Mouse (Mus musculus) erythroblast, embryonic 14.5 days (primary cell): ENCODE measurements around the gene Tmem200a. TPM values are rescaled to one million over a fixed set of nuclear protein-coding genes. Genes with fewer than 3 reads are reported as not detected.
"Not testable (repeated sequence)": the region's sequence is repeated elsewhere in the genome, so short reads cannot be mapped to it uniquely, and the experiment has no call there.

ENCODE experiments used
- H3K27me3 ChIP-seq: 2 replicates; pipeline ENCODE4 v1.6.1; 2012; ENCODE audit warnings: inconsistent platforms; ENCODE audit not compliant: control insufficient read depth
- H3K36me3 ChIP-seq: 2 replicates; pipeline ENCODE4 v1.6.1; 2012; ENCODE audit warnings: mild to moderate bottlenecking, inconsistent platforms; ENCODE audit not compliant: control insufficient read depth
- H3K4me1 ChIP-seq: 2 replicates; pipeline ENCODE4 v1.6.1; 2012; ENCODE audit warnings: inconsistent platforms; ENCODE audit not compliant: control insufficient read depth
- H3K4me3 ChIP-seq: replicated peaks from 2 replicates; pipeline ENCODE3; 2012; ENCODE audit warnings: moderate library complexity, mild to moderate bottlenecking, inconsistent platforms
- H3K9me3 ChIP-seq: 2 replicates; pipeline ENCODE4 v1.6.1; 2012; ENCODE audit warnings: low read length, inconsistent platforms, mixed read lengths; ENCODE audit not compliant: control insufficient read depth
- GATA1 ChIP-seq: IDR thresholded peaks from 2 replicates; pipeline ENCODE4 v1.6.1; 2012; ENCODE audit warnings: low read length, inconsistent platforms, mixed read lengths
- TAL1 ChIP-seq: IDR thresholded peaks from 3 replicates; pipeline ENCODE4 v1.6.1; 2012; ENCODE audit warnings: low read length, inconsistent platforms, mixed read lengths
- polyA plus RNA-seq: library from polyadenylated mRNA; stranded (reverse); fragments of >175 nt; gene quantifications from 2 replicates; pipeline ENCODE4 v1.2.3, GENCODE M21; 2012

Tmem200a gene
- polyA plus RNA-seq, 1 experiment, result not detected

DNA sequence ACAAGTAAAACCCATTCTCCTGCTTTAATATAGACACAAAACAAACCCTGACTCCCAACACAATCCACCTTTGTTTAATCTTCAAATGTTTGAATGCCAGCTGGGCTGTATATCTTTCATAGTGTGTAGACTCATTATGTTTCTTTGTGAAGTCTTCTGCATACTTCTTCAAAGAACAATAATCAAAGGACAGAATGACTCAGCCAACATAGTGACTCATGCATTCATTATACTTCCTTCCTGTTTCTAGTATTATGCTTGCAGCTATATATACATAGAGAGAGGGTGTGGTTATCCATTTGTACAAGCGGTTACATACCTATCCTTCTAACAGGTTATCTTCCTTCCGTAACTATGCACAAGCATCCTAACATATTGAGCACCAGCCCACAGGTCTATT lies 160.7 kb downstream of the Tmem200a start:
- Histone ChIP-seq H3K4me3 (no peak overlapping the region), H3K27me3 (no peaks in the 10 kb centered on the region), H3K36me3 (no peaks in the 10 kb centered on the region), H3K9me3 (no peaks in the 10 kb centered on the region), H3K4me1 (no peaks in the 10 kb centered on the region)
- TF ChIP-seq GATA1 (no peak), TAL1 (no peak)

DNA sequence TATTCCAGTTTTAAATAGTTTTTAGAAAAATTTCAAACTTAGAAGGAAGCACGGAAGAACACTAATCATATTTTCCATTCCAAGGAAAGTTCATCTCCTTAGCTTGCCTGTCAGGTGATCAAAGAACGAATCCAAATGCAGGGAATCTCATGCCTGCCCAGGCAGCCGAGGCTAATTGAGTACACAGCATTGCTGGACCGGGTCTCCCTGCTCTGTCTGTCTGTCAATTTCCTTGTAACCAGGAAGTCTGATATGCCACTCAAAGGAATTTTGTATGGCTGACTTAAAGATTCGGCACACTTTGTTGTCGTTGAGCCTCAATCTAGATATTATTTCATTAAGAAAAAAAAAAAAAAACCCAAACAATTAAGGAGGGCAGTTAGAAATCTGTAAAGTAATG lies 168.6 kb downstream of the Tmem200a start:
- Histone ChIP-seq H3K27me3 (no peaks in the 10 kb centered on the region), H3K4me1 (no peaks in the 10 kb centered on the region), H3K4me3 (no peak overlapping the region), H3K9me3 (no peaks in the 10 kb centered on the region), H3K36me3 (no peaks in the 10 kb centered on the region)
- TF ChIP-seq TAL1 (no peak), GATA1 (no peak)

DNA sequence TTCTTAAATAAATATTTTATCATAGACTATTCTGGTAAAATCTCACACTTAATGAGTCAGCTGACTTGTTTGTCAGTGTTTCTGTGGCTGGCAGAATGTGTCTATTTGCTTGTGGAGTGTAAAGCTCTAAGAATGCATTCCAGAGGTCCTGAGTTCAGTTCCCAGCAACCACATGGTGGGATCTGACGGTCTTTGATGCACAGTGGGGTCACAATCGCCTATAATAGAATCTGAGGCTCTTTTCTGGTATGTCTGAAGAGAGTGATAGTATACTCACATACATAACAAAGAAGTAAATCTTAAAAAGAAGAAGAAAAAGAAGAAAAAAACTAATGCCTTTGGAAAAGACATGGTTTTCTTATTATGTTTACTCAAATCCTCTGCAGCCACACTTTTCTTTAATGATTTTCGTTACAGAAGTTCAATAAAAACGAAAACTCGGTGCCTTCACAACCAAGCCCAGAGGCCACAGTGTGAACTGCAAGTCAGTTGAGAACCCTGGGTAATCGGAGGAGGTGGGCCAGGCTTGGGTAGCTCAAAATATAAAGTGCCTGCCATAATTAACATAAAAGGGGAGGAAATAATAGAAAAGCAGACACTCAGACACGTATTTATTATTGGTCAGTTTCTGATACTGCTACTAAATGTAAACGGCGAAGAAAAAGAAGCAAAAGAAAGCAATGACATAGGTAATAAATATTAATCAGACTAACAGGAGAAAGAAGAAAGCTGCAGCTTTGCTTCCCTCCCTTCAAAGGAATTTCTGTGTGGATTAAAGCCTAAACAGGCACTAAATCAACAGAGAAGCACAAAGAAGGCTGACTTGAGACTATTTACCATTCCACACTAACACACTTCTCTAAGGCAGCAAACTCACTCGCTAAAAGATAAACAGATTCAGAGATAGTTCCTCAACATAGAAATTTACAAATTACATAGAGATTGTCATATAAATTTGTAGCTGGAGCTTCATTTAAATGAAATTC lies 170.5 kb downstream of the Tmem200a start:
- TF ChIP-seq GATA1 (no peak), TAL1 (no peak)

GRCm38 (mm10) chr10:25894126-25894525 lies 184.7 kb downstream of the Tmem200a start:
- H3K4me3 ChIP-seq, H3K9me3 ChIP-seq, H3K27me3 ChIP-seq: not testable (repeated sequence)

More for the DNA sequence above, 170.5 kb downstream of the Tmem200a start:
- Histone ChIP-seq H3K4me3 (no peak overlapping the region), H3K36me3 (no peaks in the 10 kb centered on the region), H3K9me3 (no peaks in the 10 kb centered on the region; the same call in 1 of the 2 replicates), H3K27me3 (no peaks in the 10 kb centered on the region), H3K4me1 (no peaks in the 10 kb centered on the region)

GRCm38 (mm10) chr10:25887225-25887624 lies 191.6 kb downstream of the Tmem200a start:
- Histone ChIP-seq H3K27me3 (no peaks in the 10 kb centered on the region), H3K9me3 (no peaks in the 10 kb centered on the region), H3K4me1 (no peaks in the 10 kb centered on the region), H3K4me3 (no peak overlapping the region), H3K36me3 (no peaks in the 10 kb centered on the region)
- TF ChIP-seq TAL1 (no peak), GATA1 (no peak)

More at GRCm38 (mm10) chr10:25894126-25894525, 184.7 kb downstream of the Tmem200a start:
- not testable (repeated sequence) for H3K4me1 ChIP-seq, H3K36me3 ChIP-seq

DNA sequence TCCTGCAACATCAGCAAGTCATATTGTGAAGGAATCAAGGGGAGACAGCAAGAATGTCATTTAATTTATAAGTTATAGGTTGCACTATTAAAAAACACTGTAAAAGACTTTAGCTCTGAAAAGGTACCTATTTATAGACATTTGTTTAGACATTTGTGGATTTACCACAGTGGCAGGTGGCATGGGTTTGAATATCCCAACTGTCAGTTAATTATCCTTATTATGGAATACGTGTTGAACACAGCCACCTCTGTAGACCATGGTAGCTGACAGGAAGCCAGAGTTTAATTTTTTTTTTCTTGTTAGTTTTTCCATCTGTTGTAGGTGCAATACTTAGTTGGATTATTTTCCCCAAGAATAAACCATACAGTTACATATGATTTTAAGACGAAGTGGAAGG lies 194.3 kb downstream of the Tmem200a start:
- Histone ChIP-seq H3K9me3 (no peaks in the 10 kb centered on the region), H3K36me3 (no peaks in the 10 kb centered on the region), H3K27me3 (no peaks in the 10 kb centered on the region), H3K4me1 (no peaks in the 10 kb centered on the region), H3K4me3 (no peak overlapping the region)
- no peak for TF ChIP-seq GATA1
- no peak for TF ChIP-seq TAL1

GRCm38 (mm10) chr10:25877731-25878130 lies 201.1 kb downstream of the Tmem200a start:
- H3K4me1 ChIP-seq, result no peaks in the 10 kb centered on the region
- no peak for TF ChIP-seq TAL1
- no peak for TF ChIP-seq GATA1
- no peaks in the 10 kb centered on the region for H3K27me3 ChIP-seq
- no peaks in the 10 kb centered on the region for H3K9me3 ChIP-seq
- H3K36me3 ChIP-seq, result no peaks in the 10 kb centered on the region
- H3K4me3 ChIP-seq, result no peak overlapping the region

DNA sequence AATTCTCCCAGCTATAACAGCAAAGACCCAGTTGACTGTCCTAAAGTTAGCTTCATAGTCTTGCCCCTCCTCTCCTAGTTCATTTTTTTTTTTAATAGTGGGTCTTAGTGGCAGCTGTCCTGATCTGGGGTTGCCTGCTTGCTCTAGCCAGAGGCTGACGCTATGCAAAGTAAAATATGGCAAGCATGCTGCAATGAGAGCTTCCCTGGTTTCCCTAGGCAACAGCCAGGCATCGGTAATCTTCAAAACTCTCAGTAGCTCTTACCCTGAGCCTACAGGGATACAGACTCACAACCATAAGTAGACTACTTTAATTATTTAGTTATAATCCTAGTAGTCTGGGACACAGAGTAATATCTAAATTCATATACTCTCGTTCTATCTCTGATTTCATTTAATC lies 202.0 kb downstream of the Tmem200a start:
- Histone ChIP-seq H3K9me3 (no peaks in the 10 kb centered on the region), H3K4me3 (no peak overlapping the region), H3K27me3 (no peaks in the 10 kb centered on the region), H3K4me1 (no peaks in the 10 kb centered on the region), H3K36me3 (no peaks in the 10 kb centered on the region)
- no peak for TF ChIP-seq TAL1
- TF ChIP-seq GATA1, result no peak

DNA sequence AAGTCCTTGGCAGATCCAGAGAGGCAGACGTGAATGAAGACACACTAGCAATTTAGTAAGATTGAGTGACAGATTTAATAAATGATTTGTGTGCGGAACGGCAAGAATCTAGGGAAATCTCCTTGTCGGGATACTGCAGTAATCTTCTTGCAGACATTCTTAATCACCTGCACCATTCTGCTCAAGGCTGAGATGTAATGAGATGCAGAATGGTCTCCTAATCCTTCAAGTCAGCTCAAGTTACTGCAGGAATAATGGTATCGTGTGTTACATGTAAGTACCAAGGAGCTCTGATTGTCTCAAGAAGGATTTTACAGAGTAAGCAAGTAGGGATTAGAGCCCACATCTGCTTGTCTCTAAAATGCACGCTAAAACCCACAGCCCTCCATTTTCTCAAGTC lies 210.1 kb downstream of the Tmem200a start:
- no peaks in the 10 kb centered on the region for H3K27me3 ChIP-seq
- H3K4me1 ChIP-seq, result no peaks in the 10 kb centered on the region
- H3K9me3 ChIP-seq, result peaks cover 2% of the 10 kb centered on the region; the same call in 1 of the 2 replicates
- TF ChIP-seq GATA1 (no peak), TAL1 (no peak)
- H3K36me3 ChIP-seq, result no peaks in the 10 kb centered on the region
- no peak overlapping the region for H3K4me3 ChIP-seq

Other genes with a start within 250 kb of the Tmem200a start
- not detected in 2 replicates for gene Gm9767, start 797 bp downstream of the Tmem200a start, polyA plus RNA-seq
- not detected in 2 replicates for gene Samd3, start 150.7 kb upstream of the Tmem200a start, polyA plus RNA-seq